Mouse (Mus musculus): ENCODE data around the gene Glyat. TPM values are rescaled to one million over a fixed set of nuclear protein-coding genes. Genes with fewer than 3 reads are reported as not detected.
"Not testable (repeated sequence)": the region's sequence is repeated elsewhere in the genome, so short reads cannot be mapped to it uniquely, and the experiment has no call there.

The Glyat gene
- total RNA-seq (2021), result not detected

- intact Hi-C loops (cut with DNase I), result no loop called here
- no peak for DNase-seq (ENCODE audit: extremely low spot score in 1 of 2, low spot score in 2 of 2)
These were observed at the start of gene Glyat for GRCm38 (mm10) chr19:12633176-12633575. TSS of gene Glyat (plus strand) at chr19:12633308.

- intact Hi-C loops (cut with DNase I), result no loop called here
- DNase-seq (ENCODE audit: extremely low spot score in 1 of 2, low spot score in 2 of 2), result no peak
These were observed 47.8 kb upstream of the Glyat start for GRCm38 (mm10) chr19:12585310-12585709.

DNA sequence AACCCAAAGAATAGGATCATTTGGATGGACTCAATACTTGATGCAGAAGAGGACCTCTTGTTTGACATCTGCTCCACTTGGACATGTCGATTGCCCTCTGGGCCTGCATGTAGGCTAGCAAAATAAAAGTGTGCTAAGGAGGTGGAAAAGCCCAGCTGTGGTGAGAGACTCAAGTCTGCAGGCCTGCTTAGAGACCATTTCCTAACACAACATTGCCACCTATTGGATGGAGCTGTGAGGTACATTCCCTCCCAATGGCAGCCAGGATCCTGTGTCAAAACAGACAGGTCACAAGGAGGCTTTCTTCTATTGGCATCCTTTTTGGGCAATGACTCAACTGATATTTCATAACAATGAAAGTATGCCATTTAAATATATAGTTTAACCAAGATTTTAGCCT is 41.2 kb upstream of the Glyat start:
- intact Hi-C loops (cut with DNase I), result loop anchor here (2.0 kb wide), 1 partner anchor 73 kb away; no protein-coding TSS in a partner anchor
- peak; percentile 51 to 71 for DNase-seq (ENCODE audit: extremely low spot score in 1 of 2, low spot score in 2 of 2)

DNA sequence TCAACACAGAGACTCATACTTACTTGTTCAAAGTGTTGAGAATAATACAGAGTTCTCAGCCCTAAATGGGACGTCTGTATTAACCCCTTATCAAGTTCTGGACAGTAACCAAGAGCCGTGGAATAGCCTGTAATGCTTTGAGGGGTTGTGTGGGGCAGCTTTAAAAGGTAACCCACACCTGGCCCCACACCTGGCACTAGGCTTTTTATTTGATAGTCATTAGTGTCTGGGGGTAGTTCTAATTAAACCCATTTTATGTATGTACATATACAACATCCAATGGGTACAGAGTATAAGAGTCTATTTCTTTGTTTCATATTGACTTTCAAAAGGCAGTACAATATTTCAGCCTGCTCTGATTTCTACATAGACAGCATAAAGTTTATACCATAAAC is 38.0 kb upstream of the Glyat start:
- intact Hi-C loops (cut with DNase I), result loop anchor here (5.0 kb wide), 1 partner anchor 583 kb away; no protein-coding TSS in a partner anchor
- no peak for DNase-seq (ENCODE audit: extremely low spot score in 1 of 2, low spot score in 2 of 2)

GRCm38 (mm10) chr19:12595530-12596289 is 37.4 kb upstream of the Glyat start:
- DNase-seq (ENCODE audit: extremely low spot score in 1 of 2, low spot score in 2 of 2), result peak; percentile 39 to 70
- intact Hi-C loops (cut with DNase I), result loop anchor here (2.0 to 5.0 kb wide), 2 partner anchors 201 to 583 kb away; partner anchors contain the start of genes Lpxn and Zfp91

DNA sequence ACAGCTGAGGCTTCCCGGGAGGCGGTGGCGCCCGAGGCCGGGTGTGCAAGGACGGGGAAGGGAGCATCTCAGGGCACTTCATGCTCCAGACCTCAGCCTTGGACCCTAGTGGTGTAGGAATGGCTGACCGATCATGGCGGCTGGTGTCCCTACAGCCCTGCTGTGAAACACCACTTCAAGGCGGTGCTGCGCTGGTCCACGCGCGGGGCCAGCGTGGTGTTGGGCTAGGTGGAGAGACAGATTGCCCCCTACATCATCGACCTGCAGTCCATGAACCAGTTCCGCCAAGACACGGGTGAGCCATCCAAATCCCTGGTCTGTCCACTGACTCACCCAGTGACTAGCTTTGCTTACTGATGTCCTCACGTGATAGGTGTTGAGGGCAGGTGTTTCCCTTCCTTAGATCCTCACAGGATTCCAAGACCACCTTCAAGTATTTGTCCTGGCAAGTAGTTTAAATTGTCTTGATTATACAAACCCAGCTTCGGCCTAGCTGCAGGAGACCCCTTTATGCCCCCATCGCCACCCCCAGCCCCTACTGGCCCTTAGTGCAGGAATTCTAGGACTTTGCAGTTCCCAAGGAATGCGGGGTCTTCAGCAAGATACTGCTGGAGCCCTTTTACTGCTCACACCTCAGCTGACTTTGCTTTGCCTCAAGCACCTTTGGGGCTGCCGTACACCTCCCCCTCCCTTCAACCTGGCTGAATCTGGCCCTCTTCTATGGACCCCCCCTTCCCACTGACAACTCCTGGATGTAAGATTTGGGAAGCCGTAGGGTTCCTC is 36.6 kb upstream of the Glyat start:
- no peak for DNase-seq (ENCODE audit: extremely low spot score in 1 of 2, low spot score in 2 of 2)
- intact Hi-C loops (cut with DNase I), result loop anchor here (2.0 to 5.0 kb wide), 2 partner anchors 200 to 584 kb away; partner anchors contain the start of genes Lpxn and Zfp91

- DNase-seq (ENCODE audit: extremely low spot score in 1 of 2, low spot score in 2 of 2), result no peak
- intact Hi-C loops (cut with DNase I), result loop anchor here (2.0 to 5.0 kb wide), 2 partner anchors 200 to 585 kb away; partner anchors contain the start of genes Lpxn and Zfp91
These were observed 36.1 kb upstream of the Glyat start for GRCm38 (mm10) chr19:12597073-12597405.

DNA sequence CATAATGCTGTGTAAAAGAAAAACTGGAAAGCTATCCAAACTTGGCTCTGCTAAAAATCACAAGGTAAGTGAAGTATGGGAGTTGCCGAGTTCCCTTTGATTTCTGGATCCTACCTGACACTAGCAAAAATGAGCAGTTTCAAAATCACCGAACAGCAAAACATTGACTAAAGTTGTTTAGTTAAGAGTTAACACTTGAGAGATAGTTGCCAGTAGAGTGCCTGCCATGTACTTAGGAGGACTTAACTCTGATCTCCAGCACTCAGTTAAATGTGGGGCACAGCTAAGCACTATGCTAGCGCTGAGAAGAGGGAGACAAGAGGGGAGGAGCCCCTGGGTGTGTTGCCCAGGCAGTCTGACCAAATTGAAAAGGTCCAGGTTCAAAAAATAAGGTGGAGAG is 34.4 kb upstream of the Glyat start:
- intact Hi-C loops (cut with DNase I), result loop anchor here (5.0 kb wide), 1 partner anchor 586 kb away; no protein-coding TSS in a partner anchor
- no peak for DNase-seq (ENCODE audit: extremely low spot score in 1 of 2, low spot score in 2 of 2)

GRCm38 (mm10) chr19:12599674-12600073 is 33.4 kb upstream of the Glyat start, which contains the start of gene Gm4952:
TSS of gene Gm4952 (plus strand) at chr19:12599974.
- no peak for DNase-seq (ENCODE audit: extremely low spot score in 1 of 2, low spot score in 2 of 2)
- intact Hi-C loops (cut with DNase I), result loop anchor here (5.0 kb wide), 1 partner anchor 587 kb away; no protein-coding TSS in a partner anchor

DNA sequence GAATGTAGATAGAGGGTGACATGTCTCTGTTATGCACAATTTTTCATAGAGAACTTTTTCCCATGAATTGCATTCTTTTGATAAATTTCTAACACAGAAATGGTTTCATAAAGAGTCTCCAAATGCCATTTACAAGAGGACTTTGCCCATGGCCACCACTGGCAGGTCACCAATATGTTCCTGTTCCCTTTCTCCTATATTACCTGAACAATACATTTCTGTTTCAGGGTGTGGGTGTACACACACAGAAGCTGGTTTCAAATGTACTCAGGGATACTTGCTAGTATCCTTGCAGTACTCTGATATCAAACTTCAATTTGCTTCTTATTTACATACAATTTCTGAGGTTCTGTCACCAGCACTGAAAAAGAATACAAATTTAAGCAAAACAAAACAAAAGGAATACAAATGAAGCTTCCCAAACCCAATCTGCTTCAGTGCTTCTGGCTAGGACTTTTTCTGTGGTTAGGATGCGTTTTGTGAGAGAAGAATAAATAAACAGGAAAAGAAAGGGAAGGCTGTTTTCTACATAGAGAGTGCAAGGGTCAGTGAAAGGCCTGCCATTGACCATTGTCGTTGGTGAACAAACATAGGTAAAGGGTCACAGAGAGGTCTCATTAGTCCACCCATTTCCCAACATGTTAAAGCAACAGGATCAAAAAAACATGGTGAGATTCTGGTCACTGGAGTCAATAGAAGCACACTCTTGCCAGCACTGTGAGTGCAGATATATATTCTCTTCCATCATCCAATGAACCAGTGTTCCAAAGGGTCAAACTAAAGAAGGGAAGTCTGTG is 32.2 kb upstream of the Glyat start:
- intact Hi-C loops (cut with DNase I), result no loop called here
- no peak for DNase-seq (ENCODE audit: extremely low spot score in 1 of 2, low spot score in 2 of 2)

- no peak for DNase-seq (ENCODE audit: extremely low spot score in 1 of 2, low spot score in 2 of 2)
- intact Hi-C loops (cut with DNase I), result no loop called here
These were observed 24.8 kb upstream of the Glyat start for GRCm38 (mm10) chr19:12608336-12608735.

DNA sequence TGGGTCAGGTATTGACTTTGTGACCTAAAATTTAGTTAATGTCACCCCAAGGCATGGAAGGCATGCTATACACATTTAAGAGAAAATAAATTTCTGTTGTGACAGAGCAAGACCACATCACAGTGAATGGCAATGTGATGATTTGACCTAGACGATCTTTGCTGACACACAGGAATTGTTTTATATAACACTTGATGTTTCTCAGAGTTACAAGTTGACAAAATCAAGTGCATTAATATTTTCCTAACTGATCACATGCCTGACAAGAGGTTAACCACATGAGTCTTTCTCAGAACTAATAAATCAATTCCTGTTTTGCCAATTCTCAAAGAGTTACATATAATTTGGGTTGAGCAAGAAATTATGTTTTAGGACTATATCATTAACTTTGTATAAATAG is 19.5 kb upstream of the Glyat start:
- no peak for DNase-seq (ENCODE audit: extremely low spot score in 1 of 2, low spot score in 2 of 2)
- intact Hi-C loops (cut with DNase I), result no loop called here

GRCm38 (mm10) chr19:12634259-12634658 is 1.2 kb downstream of the Glyat start:
- intact Hi-C loops (cut with DNase I), result no loop called here

DNA sequence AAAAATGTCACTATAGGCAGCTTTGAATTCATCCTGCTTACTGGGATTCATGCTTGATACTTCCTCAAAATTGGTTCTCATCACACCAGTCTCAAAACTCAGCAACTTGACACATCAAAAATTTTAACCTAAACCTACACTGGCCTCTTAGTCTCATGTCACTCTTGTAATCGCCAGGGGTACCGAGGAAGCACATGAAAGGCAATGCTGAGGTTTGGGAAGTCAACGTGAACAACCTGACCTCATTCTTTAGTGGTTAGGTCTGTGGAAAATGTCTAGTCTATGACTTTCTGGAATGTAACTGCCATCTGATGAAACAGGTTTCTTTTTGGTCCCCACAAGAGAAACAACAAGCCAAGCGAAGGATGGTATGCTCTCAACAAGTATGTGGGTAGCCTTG is 1.9 kb downstream of the Glyat start:
- DNase-seq (ENCODE audit: extremely low spot score in 1 of 2, low spot score in 2 of 2), result no peak
- intact Hi-C loops (cut with DNase I), result no loop called here

More at GRCm38 (mm10) chr19:12634259-12634658, 1.2 kb downstream of the Glyat start:
- no peak for DNase-seq (ENCODE audit: extremely low spot score in 1 of 2, low spot score in 2 of 2)

DNA sequence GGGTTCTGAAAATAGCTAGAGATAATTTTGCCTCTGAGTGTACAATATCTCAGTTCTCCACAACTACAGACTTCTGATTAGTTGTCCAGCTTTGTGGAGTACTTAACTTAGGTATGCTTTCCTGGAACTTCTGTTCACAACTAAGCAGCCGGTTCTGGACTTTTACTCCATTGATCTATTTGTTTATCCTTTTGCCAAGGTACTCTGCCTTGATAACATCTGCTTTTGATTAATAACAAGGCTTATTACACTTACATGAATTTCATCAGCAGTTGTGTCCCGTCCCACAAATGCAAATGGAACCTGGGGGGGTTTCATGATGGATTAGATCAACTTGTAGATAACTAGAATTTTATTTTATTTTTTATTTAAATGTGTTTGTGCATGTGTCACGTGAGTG is 3.8 kb downstream of the Glyat start:
- intact Hi-C loops (cut with DNase I), result no loop called here
- DNase-seq (ENCODE audit: extremely low spot score in 1 of 2, low spot score in 2 of 2), result no peak

- intact Hi-C loops (cut with DNase I), result no loop called here
These were observed 4.9 kb downstream of the Glyat start for GRCm38 (mm10) chr19:12638049-12638448.

GRCm38 (mm10) chr19:12649511-12649910 is 16.4 kb downstream of the Glyat start:
- no peak for DNase-seq (ENCODE audit: extremely low spot score in 1 of 2, low spot score in 2 of 2)
- intact Hi-C loops (cut with DNase I), result no loop called here

More at GRCm38 (mm10) chr19:12638049-12638448, 4.9 kb downstream of the Glyat start:
- DNase-seq (ENCODE audit: extremely low spot score in 1 of 2, low spot score in 2 of 2), result no peak

DNA sequence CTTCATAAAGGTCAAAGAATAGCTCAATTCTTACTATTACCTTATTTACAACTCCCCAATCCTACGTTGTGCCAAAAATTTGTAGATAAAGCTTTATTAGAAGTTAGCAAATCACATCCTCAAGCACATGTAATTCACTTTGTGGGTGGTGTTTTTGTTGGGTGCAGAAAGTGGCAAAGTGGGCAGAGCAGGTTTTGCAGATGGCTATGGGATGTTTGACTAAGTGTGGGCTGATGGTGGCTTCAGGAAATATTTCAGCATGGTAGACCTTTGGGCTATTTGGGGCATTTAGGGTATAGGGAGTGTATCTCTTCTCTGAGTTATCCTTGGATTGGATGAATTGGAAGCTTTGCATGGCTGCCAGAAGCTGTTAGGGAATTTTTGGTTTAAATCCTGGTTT is 33.0 kb downstream of the Glyat start:
- DNase-seq (ENCODE audit: extremely low spot score in 1 of 2, low spot score in 2 of 2), result no peak
- intact Hi-C loops (cut with DNase I), result no loop called here

DNA sequence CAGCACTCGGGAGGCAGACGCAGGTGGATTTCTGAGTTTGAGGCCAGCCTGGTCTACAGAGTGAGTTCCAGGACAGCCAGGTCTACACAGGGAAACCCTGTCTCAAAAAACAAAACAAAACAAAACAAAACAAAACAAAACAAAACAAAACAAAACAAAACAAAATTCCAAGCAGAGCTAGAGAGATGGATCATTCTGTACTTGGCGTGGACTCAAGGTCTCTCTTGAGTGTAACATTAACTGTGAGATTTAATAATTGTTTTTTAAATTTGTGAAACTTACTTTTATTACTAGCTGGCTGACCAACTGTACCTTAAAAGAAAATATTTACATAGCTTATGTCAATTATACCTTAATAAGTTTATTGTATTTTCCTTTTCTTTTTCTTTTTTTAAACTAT is 35.5 kb downstream of the Glyat start:
- DNase-seq (ENCODE audit: extremely low spot score in 1 of 2, low spot score in 2 of 2); intact Hi-C loops (cut with DNase I): not testable (repeated sequence)

Data from left cerebral cortex, postnatal 10 days (tissue).